Mouse (Mus musculus): ENCODE data around the gene 4930404N11Rik. TPM values are rescaled to one million over a fixed set of nuclear protein-coding genes. Genes with fewer than 3 reads are reported as not detected.
A peak's percentile ranks its signal among the peaks of the same experiment; 100 is the strongest.

The 4930404N11Rik gene
- polyA plus RNA-seq, 1 experiment from 2014 or later = 0.61 TPM

DNA sequence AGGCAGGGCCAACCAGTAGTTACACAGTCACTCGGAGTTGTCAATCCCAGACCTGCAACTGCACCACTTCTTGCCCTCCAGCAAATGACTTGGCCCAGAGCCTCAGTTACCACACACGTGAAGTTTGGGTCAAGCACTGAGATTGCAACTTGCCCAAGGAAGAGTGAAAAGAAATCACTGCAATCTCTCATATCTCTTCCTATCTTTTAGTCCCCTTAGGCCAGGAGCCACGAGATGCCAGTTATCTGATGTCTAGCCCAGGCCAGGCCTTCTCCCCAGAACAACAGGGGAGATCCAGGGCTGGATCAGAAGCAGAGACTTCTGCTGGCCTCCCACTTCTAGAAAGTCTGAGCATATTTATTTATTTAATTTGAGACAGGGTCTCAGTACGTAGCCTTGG is 10.1 kb downstream of the 4930404N11Rik start:
- Histone ChIP-seq H3K36me3 (0 out of 2 replicates have a peak, but pooled peaks cover 5% of the 10 kb centered on the region), H3K4me3 (0 out of 2 replicates have a peak overlapping the region, but pooled peaks have one; percentile 9), H3K4me1 (replicated peaks) (peaks cover 60% of the 10 kb centered on the region), H3K9me3 (no peaks in the 10 kb centered on the region), H3K27me3 (ENCODE audit: insufficient read depth, poor library complexity, severe bottlenecking) (peaks cover 36% of the 10 kb centered on the region), H3K27ac (no peak overlapping the region)
- DNase-seq (ENCODE audit: low spot score) = no peak
- WGBS = 78% methylated on average over 4 of the region's 4 CpGs

DNA sequence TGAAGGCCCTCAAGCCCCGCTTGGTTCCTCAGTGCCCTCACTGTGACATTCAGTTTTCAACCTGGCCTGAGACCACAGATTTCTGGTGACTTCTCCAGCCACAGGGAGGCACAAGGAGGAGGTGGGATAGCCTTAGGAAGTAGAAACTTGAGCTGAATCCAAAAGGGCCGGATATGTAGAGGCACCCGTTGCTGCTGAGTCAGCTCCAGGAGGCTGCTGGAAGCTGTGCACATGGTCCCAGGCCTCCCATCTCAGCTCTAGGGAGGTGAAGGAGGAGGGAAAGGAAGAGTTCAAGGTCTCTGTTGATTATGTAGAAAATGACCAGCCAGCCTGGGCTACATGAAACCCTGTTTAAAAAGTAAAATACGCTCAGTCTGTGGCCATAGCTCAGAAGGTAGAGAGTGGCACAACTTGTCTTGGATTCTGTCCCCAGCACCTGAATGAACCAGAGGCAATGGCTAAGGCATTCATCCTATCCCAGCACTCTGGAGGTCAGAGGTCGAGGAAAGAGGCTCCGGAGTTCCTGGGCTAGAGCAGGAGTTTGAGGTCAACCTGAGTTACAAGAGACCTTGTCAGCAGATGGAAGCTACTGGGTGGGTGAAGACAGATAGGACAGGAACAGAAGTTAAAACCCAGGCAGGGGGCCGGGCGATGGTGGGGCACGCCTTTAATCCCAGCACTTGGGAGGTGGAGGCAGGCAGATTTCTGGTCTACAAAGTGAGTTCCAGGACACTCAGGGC is 10.7 kb downstream of the 4930404N11Rik start:
- no peak overlapping the region for H3K4me3 ChIP-seq
- peaks cover 55% of the 10 kb centered on the region for H3K4me1 ChIP-seq (replicated peaks)
- H3K27ac ChIP-seq = no peak overlapping the region
- peaks cover 35% of the 10 kb centered on the region for H3K27me3 ChIP-seq (ENCODE audit: insufficient read depth, poor library complexity, severe bottlenecking)
- H3K36me3 ChIP-seq = 0 out of 2 replicates have a peak, but pooled peaks cover 1% of the 10 kb centered on the region
- WGBS = 66% methylated on average over 9 of the region's 9 CpGs
- DNase-seq (ENCODE audit: low spot score) = no peak
- no peaks in the 10 kb centered on the region for H3K9me3 ChIP-seq

DNA sequence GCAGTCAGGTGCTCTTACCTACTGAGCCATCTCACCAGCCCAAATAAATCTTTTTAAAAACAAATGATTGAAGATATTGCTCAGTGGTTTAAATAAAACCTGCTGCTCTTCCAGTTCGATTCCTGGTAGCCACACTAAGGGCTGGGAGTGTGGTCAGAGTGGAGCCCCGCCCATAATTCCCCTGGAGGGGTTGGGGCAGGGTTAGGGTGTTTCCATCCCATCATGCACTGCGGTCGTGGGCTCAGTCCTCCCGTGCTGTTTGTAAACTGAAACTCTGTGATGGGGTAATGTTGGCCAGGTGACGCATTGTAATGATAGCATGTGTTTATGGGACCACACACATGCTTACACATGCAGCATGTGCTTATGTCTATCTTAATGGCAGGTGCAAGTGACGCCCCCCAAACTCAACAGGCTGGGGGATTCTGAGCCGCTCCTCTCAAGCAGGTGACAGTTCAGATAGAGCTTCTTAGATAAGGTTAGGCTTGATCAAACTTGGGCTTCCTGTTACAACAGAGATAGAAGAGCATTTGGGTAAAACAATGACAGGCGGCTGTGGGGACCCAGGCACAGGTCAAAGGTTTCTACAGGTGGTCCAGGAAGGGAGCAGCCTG is 13.8 kb downstream of the 4930404N11Rik start:
- H3K27me3 ChIP-seq (ENCODE audit: insufficient read depth, poor library complexity, severe bottlenecking) = peaks cover 39% of the 10 kb centered on the region
- no peak overlapping the region for H3K27ac ChIP-seq
- WGBS = 27% methylated on average over 9 of the region's 9 CpGs
- DNase-seq (ENCODE audit: low spot score) = no peak
- no peak overlapping the region for H3K4me3 ChIP-seq
- peaks cover 57% of the 10 kb centered on the region for H3K4me1 ChIP-seq (replicated peaks)
- H3K9me3 ChIP-seq = no peaks in the 10 kb centered on the region
- peaks cover 20% of the 10 kb centered on the region for H3K36me3 ChIP-seq

DNA sequence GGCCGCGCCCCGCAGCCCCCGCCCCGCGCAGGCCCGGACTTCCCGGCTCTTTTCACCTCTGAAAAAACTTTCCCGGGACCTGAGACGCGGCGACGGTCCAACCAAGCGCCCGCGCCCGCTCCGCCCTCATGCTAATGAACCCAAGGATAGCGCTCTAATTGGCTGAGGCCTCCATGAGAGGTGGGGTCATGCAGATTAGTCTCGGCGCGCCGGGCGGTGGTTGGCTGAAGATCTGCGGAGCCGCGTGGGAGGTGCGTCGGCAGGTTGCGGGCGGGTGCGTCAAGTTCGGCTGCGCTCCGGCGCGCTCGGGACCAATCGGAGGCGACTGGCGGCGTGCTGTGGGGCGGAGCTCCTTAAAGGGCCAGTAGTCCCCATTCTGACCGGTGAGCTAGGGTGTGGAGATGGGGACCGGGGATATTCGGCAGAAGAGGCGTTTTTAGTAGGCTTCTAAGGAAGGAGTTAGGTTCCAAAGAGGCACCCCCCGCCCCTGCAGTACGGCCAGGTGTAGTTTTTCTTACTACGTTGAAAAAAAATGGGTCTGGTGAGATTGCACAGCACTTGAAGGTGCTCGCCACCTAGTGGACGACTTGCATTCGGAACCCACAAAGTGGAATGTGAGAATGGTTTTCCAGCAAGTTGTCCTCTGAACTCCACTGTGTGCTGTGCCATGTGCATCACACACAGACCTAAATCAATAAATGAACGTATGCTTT is 15.1 kb downstream of the 4930404N11Rik start, which contains the start of gene Hmg20b:
Hmg20b (minus strand) TSS at position 130 of the 713 bp plus-strand sequence.
- H3K4me1 ChIP-seq (replicated peaks) = peaks cover 57% of the 10 kb centered on the region
- peaks cover 39% of the 10 kb centered on the region for H3K27me3 ChIP-seq (ENCODE audit: insufficient read depth, poor library complexity, severe bottlenecking)
- under 1% methylated on average over 54 of the region's 54 CpGs for WGBS
- peak within 1 kb of the TSS; percentile 92 for H3K4me3 ChIP-seq
- H3K36me3 ChIP-seq = peaks cover 32% of the 10 kb centered on the region
- no peaks in the 10 kb centered on the region for H3K9me3 ChIP-seq
- peak; percentile 100 for DNase-seq (ENCODE audit: low spot score)
- peak within 1 kb of the TSS; percentile 89 for H3K27ac ChIP-seq

DNA sequence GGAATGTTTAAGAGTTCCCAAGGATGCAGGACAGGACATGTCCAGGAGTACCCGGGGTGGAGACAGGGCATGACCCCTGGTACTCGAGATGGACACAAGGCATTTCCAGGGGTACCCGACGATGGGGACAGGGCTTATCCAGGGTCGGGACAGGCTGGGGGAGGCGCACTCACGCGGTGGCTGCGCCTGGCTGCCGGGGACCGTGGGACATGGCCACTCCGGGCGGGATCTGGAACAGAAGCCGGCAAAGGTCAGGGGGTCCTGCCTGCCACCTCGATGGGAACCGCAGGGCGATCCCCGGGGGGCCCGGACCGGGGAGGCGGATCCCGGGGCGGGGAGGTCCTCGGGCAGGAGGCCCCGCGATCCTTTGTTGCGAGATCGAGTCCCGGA is 15.7 kb downstream of the 4930404N11Rik start:
- WGBS = under 1% methylated on average over 29 of the region's 29 CpGs
- Histone ChIP-seq H3K27me3 (ENCODE audit: insufficient read depth, poor library complexity, severe bottlenecking) (peaks cover 42% of the 10 kb centered on the region), H3K9me3 (no peaks in the 10 kb centered on the region), H3K36me3 (peaks cover 38% of the 10 kb centered on the region), H3K4me3 (peak overlapping the region; percentile 92), H3K4me1 (replicated peaks) (peaks cover 55% of the 10 kb centered on the region), H3K27ac (peak overlapping the region; percentile 89)
- DNase-seq (ENCODE audit: low spot score) = no peak

DNA sequence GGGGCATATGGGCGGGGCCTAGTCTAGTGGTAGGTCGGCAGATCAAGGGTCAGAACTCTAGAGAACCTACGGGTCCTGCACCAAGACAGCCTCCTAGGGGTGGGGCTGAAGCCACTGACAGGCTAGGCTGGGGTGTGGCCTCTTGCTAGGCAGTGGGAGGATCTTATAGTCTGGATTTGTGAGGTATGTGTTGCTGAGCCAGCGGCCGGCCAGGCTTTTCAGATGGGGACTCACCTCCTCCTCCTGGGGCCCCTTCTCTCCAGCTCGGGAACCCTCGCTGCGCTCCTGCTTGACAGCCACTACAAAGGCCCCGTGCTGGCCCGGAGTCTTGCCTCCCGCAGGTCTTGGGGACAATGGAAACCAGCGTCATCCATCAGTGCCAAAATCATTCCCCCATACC is 16.5 kb downstream of the 4930404N11Rik start:
- H3K27me3 ChIP-seq (ENCODE audit: insufficient read depth, poor library complexity, severe bottlenecking) = peaks cover 50% of the 10 kb centered on the region
- 4% methylated on average over 12 of the region's 12 CpGs for whole genome bisulfite sequencing
- peaks cover 38% of the 10 kb centered on the region for H3K36me3 ChIP-seq
- peak overlapping the region; percentile 92 for H3K4me3 ChIP-seq
- H3K27ac ChIP-seq = peak overlapping the region; percentile 89
- peaks cover 47% of the 10 kb centered on the region for H3K4me1 ChIP-seq (replicated peaks)
- peak; percentile 47 for DNase-seq (ENCODE audit: low spot score)
- H3K9me3 ChIP-seq = no peaks in the 10 kb centered on the region

DNA sequence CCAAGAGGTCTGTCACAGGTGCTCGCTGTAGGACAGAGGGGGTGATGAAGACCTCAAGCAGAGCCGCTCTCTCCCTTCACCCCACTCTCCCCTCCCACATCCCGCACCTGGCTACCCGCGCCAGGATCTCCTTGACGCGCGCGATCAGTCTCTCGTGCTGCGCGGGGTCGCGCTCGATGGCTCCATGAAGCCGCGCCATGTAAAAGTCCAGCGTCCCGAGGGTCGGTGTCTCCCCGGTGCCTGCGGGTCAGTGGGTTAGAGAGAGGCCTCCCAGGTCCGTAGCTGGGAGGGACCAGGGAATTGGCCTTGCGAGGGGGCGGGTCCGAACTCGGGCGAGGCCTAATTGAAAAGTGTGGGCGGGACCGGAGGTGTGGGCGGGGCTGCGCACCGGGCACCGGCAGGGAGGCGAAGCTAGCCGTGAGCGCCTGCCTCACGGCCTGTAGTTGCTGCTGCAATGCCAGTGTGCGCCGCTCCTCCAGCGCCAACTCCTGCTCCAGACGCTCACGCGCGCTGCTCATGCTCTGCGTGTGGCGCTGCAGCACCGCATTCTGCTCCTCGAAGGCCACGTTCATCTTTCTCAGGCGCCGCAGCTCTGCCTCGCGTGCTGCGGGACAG is 19.1 kb downstream of the 4930404N11Rik start:
- peaks cover 56% of the 10 kb centered on the region for H3K4me1 ChIP-seq (replicated peaks)

DNA sequence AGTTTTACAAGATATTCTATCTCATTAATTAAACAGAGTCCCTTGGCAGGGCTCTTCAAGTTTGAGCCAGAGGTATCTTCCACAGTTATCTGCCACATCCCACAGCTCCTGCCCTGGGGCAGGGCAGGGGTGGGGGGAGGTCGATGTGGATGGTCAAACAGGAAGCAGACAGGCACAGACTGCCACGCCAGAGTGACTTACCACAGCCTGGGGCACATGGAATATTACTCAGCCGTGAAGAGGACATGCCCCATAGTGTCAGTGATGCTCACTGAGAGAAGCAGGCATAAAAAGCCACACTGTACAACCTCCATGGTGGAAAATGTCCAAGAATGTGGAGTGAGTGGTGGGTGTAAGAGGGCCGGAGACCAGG is 20.5 kb downstream of the 4930404N11Rik start:
- H3K27me3 ChIP-seq (ENCODE audit: insufficient read depth, poor library complexity, severe bottlenecking) = peaks cover 90% of the 10 kb centered on the region
- H3K4me1 ChIP-seq (replicated peaks) = peaks cover 63% of the 10 kb centered on the region
- H3K4me3 ChIP-seq = no peak overlapping the region

More for the DNA sequence above, 19.1 kb downstream of the 4930404N11Rik start:
- Histone ChIP-seq H3K36me3 (peaks cover 38% of the 10 kb centered on the region), H3K4me3 (peak overlapping the region; percentile 46), H3K27me3 (ENCODE audit: insufficient read depth, poor library complexity, severe bottlenecking) (peaks cover 75% of the 10 kb centered on the region), H3K9me3 (no peaks in the 10 kb centered on the region), H3K27ac (peak overlapping the region; percentile 17; the same call in 1 of the 2 replicates)
- WGBS = 6% methylated on average over 55 of the region's 55 CpGs
- peak; percentile 73 for DNase-seq (ENCODE audit: low spot score)

DNA sequence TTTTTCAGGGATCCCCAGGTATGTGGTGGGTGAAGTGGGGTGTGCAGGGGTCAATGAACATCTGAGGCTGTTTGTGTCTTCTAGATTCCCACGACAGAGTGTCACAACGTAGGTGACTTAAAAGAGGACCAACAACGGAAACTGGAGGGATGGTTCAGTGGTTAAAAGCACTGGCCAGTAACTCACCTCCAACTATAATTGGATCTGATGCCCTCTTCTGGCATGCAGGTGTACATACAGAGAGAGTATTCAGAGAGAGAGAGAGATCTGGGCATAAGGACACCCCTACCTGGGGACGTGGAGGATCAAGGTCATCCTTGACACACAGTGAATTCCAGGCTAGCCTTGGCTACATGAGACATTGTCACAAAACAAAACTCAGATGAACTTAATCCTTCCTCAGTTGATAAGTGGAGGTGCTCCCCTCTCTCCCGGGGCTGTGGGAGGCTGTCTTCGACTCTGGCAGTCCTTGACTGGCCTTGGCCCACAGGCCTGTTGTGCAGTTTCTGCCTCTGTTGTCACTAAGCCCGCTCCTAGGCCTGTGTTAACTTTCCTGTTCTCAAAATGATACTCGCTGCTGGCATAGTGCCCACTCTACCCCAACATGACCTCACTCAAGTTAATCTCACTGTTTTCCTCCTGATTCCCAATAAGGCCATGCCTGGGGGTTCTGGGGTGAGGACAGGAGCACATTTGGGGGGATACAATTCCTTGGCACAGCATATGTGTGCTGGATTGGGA is 21.0 kb downstream of the 4930404N11Rik start:
- DNase-seq (ENCODE audit: low spot score) = no peak
- Histone ChIP-seq H3K4me1 (replicated peaks) (peaks cover 61% of the 10 kb centered on the region), H3K9me3 (no peaks in the 10 kb centered on the region), H3K36me3 (peaks cover 38% of the 10 kb centered on the region), H3K27ac (no peak overlapping the region), H3K4me3 (no peak overlapping the region), H3K27me3 (ENCODE audit: insufficient read depth, poor library complexity, severe bottlenecking) (peaks cover 93% of the 10 kb centered on the region)
- 55% methylated on average over 8 of the region's 8 CpGs for WGBS

More for the DNA sequence above, 20.5 kb downstream of the 4930404N11Rik start:
- Histone ChIP-seq H3K36me3 (peaks cover 38% of the 10 kb centered on the region), H3K27ac (no peak overlapping the region), H3K9me3 (no peaks in the 10 kb centered on the region)
- DNase-seq (ENCODE audit: low spot score) = no peak
- WGBS = 86% methylated on average over 4 of the region's 4 CpGs

DNA sequence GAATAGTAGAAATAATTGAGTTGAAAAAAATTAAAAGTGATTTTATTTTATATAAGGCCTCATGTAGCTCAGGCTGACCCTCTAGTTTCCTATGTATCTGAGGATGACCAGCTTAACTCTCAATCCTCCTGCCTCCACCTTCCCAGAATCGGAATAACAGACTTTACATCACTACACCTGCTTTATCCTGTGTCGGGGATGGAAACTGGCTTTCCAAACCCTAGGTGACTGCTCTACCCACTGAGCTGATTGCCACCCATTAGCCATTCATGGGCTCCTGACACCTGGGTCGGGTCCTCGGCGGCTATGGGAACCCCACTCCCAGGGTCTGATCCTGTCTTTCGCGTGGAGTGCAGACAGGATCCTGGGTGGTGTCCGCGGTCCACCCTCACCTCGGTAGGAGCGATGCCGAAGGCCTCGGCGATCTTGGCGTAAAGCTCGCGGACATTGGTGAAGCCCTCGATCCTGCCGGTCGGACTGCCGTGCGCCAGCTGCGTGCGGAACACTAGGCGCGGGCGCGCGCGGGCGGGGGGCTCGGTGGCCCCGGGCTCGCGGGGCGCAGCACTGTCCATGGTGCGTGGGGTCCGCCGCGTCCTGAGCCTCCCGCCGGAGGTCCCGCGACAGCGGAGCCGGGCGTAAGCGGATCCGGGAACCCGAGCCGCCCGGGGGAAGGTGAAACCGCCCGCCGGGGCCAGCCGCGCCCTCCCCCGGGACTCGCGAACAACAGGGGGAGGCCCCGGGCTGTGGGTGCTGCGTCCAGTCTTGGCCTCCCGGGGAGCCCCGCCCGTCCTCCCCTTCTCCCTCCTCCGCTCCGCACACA is 22.7 kb downstream of the 4930404N11Rik start, which contains the start of gene Gipc3:
Gipc3 (minus strand) TSS at position 581 of the 820 bp plus-strand sequence.
- Histone ChIP-seq H3K36me3 (peaks cover 26% of the 10 kb centered on the region), H3K9me3 (no peaks in the 10 kb centered on the region), H3K27ac (peak within 1 kb of the TSS; percentile 66; the same call in 1 of the 2 replicates), H3K4me3 (peak within 1 kb of the TSS; percentile 56), H3K4me1 (replicated peaks) (peaks cover 49% of the 10 kb centered on the region), H3K27me3 (ENCODE audit: insufficient read depth, poor library complexity, severe bottlenecking) (peaks cover 91% of the 10 kb centered on the region)
- WGBS = 8% methylated on average over 58 of the region's 67 CpGs
- no peak for DNase-seq (ENCODE audit: low spot score)

DNA sequence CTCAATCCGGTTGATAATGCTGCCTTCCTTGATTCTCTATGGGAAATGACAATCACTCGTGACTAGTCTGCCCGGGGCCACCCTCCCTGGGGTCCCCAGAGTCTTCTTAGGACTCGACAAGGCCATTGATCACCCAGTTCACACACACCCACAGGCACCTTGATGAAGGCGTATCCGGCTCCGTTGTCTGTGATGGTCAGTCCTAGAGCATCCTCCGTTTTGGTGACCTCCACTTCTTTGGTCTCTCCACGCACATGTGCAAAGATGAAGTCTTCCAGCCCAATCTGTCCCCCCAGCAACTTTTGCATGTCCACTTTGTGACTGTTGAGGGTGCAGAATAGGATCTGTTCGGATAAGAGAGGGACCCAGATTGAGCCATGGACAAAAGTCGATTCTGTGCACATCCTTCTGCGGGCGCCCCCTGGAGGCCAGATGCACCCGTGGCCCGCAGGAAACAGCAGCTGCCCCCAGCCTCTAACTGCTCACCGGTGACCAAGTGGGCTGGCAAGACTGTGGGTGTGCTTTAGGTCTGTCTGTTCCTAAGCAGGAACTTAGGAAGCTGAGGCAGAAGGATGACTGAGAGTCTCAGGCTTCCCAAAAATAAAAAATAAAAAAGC is 24.2 kb downstream of the 4930404N11Rik start:
- H3K36me3 ChIP-seq = peaks cover 15% of the 10 kb centered on the region
- no peaks in the 10 kb centered on the region for H3K9me3 ChIP-seq
- H3K4me3 ChIP-seq = 0 out of 2 replicates have a peak overlapping the region, but pooled peaks have one; percentile 5
- no peak overlapping the region for H3K27ac ChIP-seq
- H3K27me3 ChIP-seq (ENCODE audit: insufficient read depth, poor library complexity, severe bottlenecking) = peaks cover 91% of the 10 kb centered on the region
- 32% methylated on average over 16 of the region's 16 CpGs for WGBS
- peaks cover 41% of the 10 kb centered on the region for H3K4me1 ChIP-seq (replicated peaks)
- peak; percentile 74 for DNase-seq (ENCODE audit: low spot score)
